Mouse (Mus musculus): ENCODE measurements around the gene Ldhb.

DNA sequence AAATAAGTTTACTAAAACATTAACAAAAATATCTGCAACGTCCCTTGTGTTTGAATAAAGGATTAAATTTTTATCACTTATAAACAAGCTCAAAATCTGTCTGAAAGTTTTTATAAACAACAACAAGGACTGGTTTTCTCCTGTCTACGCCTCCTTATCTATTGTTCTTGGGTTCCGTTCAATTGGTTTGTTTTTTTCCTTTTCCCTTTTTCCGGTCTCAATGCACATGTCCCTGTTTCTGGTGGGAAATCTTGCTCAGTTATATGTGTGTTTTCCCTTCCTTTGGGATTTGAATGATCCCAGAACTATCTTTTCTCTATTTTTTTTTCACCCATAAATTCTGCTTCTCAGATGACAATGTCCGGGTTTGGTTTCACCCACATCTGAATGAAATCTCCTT is 25.7 kb upstream of the Ldhb start:
- TF ChIP-seq CTCF (IDR thresholded peaks at IDR 0.05; ENCODE audit: low read depth, low read length) (no peak), POLR2AphosphoS5 (IDR thresholded peaks at IDR 0.05; ENCODE audit: insufficient replicate concordance, low read depth, low read length) (no peak), GATA1 (IDR thresholded peaks at IDR 0.05; ENCODE audit: borderline replicate concordance, low read length) (no peak)
